Mouse (Mus musculus) spleen, postnatal 14 days (tissue): ENCODE data around the gene Nfkbib.

Experiments
- DNase-seq, 2 experiments: peaks; one replicate each; pipeline ENCODE4 v3.0.0; 2021 to 2022; ENCODE audit warnings: low spot score in 2 of 2

Gene Nfkbib

GRCm38 (mm10) chr7:28766910-28767309 lies 402 bp downstream of the Nfkbib start:
- no peak for DNase-seq

GRCm38 (mm10) chr7:28766173-28766879 lies 986 bp downstream of the Nfkbib start, which contains the start of gene Sirt2:
Sirt2 (plus strand) TSS chr7:28766735.
- DNase-seq: peak; percentile 90 to 92

DNA sequence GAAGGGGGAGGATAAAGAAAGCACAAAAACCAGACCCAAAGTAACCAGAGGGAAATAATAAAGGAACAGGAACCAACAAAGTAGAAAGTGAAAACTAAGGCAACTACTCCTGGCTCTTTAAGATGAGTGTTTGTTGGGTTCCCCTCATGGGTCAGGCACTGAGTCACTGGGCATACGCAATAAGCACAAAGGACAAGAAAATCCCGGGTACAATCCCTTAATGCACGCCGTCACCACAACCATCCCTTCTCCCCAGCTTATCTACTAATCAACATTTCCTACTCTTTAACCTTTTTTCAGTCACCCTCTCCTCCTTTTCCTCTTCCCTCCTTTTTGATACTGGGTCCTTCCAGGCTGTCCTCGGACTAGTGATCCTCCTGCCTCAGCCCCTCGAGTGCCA lies 2.1 kb downstream of the Nfkbib start:
- no peak for DNase-seq

- no peak for DNase-seq
Observed at GRCm38 (mm10) chr7:28761907-28762306, 5.4 kb downstream of the Nfkbib start.

DNA sequence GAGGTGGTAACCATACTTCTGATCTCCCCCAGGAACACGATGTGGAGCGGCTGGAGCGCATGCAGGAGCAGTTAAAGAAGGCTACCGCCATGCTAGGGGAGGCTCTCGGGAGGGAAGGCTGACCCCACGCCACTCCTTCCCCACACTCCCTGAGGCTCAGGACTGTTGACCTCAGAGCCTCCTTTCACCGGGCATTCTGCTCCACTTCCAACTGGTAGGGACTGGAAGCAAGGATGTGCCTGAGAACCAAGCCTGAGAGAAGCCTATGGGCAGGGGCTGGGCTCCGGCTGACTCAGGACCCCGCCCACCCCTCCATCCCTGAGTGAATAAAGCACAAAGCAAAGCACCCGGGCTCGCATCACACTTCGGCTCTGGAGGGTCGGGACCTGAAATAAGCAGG lies 8.7 kb downstream of the Nfkbib start:
- DNase-seq: no peak

DNA sequence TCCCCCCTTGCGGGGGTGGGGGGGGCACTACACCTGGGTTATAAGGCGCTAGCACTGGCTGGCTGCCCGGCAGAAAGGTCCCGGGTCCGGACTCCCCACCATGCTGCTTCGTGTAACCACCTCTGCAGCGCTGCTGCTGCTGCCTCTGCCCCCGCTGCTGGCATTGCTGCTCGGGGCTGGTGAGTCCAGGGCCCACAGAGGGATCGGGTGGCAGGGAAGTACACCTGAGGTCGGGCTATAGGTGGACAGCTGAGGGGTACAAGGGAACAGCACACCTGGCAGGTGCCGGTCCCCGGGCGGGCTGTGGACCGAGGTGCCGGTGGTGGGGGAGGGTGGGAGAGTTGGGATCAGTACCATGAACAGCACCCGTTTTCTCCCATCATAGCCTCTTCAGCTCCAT lies 11.2 kb downstream of the Nfkbib start, which contains the start of gene Ccer2:
TSS of gene Ccer2 (plus strand) at position 96 of the 400 bp plus-strand sequence.
- DNase-seq: no peak

- DNase-seq: no peak
Observed at GRCm38 (mm10) chr7:28749935-28750334, 17.4 kb downstream of the Nfkbib start.

- peak; percentile 87 to 90 for DNase-seq
Observed at GRCm38 (mm10) chr7:28741709-28742438, 25.4 kb downstream of the Nfkbib start, which contains the start of the genes Mrps12 and Sars2. Mrps12 (minus strand) TSS chr7:28741820. Sars2 (plus strand) TSS chr7:28741992.

DNA sequence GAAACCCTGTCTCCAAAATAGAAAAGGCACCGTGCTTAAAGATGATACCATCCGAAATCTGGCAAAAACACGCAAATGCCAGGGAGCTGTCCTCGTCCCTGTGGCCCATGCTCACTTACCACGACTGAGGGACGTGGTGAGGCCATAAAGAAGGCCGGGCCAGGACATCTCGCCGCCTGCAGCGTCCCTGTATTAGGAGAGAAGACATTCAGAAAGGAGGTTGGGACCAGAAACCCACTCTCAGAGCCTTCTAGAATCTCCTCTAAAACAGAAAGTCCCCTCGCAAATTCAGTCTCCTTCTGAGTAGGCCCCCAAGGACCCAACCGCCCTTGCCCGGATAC lies 26.0 kb downstream of the Nfkbib start:
- DNase-seq: no peak

- DNase-seq: no peak
Observed at GRCm38 (mm10) chr7:28740949-28741348, 26.4 kb downstream of the Nfkbib start.

DNA sequence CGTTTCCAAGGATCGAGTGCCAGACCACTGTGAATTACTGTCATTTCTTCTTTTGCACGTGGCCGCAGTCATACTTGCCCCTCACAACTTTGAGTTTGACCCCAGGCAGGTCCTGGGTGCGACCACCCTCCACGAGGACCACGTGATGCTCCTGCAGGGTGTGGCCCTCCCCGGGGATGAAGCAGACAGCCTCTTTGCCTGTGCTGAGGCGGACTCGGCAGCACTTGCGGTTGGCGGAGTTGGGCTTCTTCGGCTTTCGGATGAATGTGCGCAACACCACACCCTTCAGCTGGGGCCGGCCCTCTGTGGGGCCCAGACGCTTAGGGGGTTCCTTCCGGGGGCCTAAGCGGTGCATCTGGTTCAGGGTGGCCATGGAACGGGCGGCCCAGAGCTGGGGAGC lies 27.5 kb downstream of the Nfkbib start:
- no peak for DNase-seq

GRCm38 (mm10) chr7:28735701-28736100 lies 31.6 kb downstream of the Nfkbib start:
- no peak for DNase-seq

DNA sequence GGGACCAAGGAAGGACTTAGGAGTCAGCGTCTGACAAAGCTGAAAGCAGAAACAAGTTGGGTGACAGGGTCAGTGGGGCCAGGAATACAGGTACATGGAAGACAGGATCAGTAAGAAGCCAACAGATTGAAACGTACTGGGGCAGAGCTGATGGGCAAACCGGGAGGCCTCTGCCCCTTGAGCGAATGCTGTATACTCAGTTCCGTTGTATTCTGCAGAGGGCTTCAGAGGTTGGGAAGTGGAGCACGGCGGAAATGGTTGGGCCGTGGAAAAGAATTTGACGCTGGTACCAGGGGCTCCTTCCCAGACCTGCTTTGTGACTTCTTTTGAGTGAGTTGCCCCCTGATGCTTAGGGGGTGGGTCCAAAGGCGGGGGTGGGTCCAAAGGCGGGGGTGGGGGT lies 34.1 kb downstream of the Nfkbib start:
- DNase-seq: no peak

DNA sequence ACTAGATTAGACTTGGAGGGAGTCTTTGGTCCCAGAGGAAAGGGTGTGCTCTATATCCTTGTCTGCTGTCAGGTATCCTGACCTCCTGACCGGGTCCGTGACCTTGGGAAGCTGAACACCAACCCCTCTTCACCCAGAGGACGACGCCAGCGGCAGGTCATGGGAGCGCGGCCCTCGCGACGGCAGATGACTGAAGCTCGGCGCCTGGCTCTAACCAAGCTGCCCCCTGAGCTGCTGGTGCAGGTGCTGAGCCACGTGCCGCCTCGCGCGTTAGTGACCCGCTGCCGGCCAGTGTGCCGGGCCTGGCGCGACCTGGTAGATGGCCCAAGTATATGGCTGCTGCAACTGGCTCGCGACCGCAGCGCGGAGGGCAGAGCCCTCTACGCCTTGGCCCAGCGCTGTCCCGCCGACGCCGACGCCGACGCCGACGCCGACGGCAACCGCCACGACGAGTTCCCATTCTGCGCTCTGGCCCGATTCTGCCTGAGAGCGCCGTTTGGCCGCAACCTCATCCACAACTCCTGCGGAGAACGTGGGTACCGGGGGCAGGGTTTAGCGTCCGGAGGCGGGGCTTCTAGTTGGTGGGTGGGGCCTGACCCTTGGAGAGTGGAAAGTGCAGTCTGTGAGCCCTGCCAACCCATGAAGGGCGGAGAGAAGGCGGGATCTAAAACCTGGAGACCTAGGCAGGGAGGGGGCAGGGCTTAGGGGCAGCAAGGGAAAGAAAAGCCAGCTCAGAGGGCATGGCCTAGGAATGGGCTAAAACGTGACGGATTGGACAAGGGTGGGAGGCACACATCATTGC lies 34.8 kb downstream of the Nfkbib start:
- peak; percentile 56 to 60 for DNase-seq

GRCm38 (mm10) chr7:28727649-28728340 lies 39.5 kb downstream of the Nfkbib start:
- DNase-seq: no peak

DNA sequence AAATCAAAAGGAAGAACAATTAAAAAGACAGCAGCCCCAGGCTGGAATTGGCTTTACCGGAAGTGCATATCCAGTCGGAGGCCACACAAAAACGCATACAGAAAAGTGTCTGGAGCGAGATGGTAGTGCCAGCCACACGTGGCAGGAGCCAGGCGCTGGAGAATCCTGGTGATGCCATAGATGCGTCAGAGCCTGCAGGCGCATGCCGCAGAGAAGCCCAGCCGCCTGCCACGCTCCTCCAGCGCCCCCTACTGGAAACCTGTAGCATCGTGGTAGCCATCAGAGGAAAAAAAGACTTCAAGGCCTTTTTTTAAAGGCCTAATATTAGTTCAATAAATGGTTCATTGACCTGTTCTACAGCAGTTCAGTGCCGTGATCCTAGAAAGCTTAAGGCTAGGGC lies 40.7 kb downstream of the Nfkbib start:
- peak; percentile 39 to 65 for DNase-seq

- DNase-seq: no peak
Observed at GRCm38 (mm10) chr7:28724613-28725012, 42.7 kb downstream of the Nfkbib start.

- no peak for DNase-seq
Observed at GRCm38 (mm10) chr7:28722079-28722478, 45.2 kb downstream of the Nfkbib start.

GRCm38 (mm10) chr7:28720753-28721537 lies 46.4 kb downstream of the Nfkbib start:
- no peak for DNase-seq

GRCm38 (mm10) chr7:28719650-28720049 lies 47.7 kb downstream of the Nfkbib start:
- DNase-seq: no peak

- no peak for DNase-seq
Observed at GRCm38 (mm10) chr7:28719159-28719558, 48.2 kb downstream of the Nfkbib start.
